Mouse (Mus musculus): Measurements from ENCODE around the gene Swap70. TPM values are rescaled to one million over a fixed set of nuclear protein-coding genes. Genes with fewer than 3 reads are reported as not detected.
"Not testable (repeated sequence)": the region's sequence is repeated elsewhere in the genome, so short reads cannot be mapped to it uniquely, and the experiment has no call there.

Gene Swap70
- total RNA-seq (2014; fragmentation: Nextera tagmentation) = 18.6 and 21.5 TPM in 2 replicates
- total RNA-seq (2017) = 38.6 and 41.5 TPM in 2 replicates

DNA sequence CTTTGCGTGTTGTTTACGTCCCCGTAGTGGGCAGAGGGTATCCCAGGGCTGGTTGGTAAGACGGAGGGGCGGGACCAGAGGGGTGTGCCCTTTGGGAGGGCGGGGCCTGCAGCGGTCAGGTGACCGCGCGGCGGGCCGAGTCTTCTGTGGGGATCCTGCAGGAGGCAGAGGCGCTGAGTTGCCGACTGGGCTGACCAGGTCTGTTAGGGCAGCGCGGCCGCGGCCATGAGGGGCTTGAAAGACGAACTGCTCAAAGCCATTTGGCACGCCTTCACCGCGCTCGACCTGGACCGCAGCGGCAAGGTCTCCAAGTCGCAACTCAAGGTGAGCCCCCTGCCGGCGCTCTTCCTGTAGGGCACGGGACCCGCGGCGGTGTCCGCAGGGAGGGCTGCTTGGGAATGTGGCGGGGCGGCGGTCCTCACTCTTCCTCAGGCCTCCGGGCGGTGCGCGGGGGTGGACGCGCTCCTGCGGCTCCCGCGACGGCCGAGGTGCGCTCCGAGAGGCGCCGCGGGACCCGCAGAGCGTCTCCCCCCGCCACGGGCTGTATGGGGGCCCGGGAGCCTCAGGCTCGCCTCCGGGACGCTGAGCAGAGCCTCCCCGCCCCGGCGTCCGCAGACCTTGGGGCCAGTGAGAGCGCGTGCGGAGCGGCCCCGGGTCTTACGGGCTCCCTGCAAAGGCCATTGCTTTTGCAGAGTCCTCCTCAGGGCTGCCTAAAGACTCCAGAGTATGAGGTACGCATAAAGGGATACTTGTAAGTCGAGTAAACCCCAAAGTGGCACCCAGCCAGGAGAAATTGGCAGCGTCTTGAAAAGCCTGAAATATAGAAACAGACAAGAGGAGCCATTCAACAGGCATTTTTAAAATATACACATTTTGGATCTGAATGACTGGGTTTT is at the start of gene Swap70:
TSS of gene Swap70 (plus strand) at position 126 of the 896 bp plus-strand sequence.
- ATAC-seq (replicated peaks; ENCODE audit: low FRiP score, low TSS enrichment, poor library complexity, severe bottlenecking) = peak; percentile 96

DNA sequence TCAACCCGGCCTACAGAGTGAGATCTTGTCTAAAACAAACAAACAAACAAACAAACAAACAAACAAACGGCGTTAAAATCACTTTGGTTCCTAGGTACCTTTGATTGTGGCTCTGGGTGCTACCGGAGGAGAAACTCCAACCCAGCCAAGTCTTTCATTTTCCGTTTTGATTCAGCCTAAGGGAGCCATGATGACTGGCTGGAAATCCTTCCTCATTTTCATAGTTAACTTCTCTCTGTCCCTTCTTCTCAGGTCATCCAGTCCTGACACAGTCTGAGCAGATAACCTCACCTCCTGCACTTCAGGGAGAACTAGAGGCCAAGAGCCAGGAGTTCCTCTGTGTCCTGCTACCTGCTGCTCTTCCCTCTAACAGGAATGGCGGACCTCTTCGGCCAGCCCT is 42.3 kb upstream of the Swap70 start:
- ATAC-seq (replicated peaks; ENCODE audit: low FRiP score, low TSS enrichment, poor library complexity, severe bottlenecking) = no peak

DNA sequence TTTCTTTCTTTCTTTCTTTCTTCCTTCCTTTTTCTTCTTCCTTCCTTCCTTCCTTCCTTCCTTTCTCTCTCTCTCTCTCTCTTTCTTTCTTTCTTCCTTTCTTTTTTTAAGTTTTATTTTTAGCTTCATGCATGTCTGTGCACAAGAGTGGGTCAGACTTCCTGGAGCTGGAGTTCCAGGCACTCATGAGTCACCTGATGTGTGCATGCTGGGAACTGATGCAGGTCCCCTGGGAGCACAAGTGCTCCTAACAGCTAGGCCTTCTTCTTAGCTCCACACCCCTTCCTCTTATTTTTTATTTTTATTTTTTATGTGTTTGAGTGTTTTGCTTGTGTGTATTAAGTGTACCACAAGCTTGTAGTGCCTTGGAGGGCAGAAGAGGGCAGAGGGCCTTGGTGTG is 40.9 kb upstream of the Swap70 start:
- ATAC-seq (replicated peaks; ENCODE audit: low FRiP score, low TSS enrichment, poor library complexity, severe bottlenecking) = no peak

DNA sequence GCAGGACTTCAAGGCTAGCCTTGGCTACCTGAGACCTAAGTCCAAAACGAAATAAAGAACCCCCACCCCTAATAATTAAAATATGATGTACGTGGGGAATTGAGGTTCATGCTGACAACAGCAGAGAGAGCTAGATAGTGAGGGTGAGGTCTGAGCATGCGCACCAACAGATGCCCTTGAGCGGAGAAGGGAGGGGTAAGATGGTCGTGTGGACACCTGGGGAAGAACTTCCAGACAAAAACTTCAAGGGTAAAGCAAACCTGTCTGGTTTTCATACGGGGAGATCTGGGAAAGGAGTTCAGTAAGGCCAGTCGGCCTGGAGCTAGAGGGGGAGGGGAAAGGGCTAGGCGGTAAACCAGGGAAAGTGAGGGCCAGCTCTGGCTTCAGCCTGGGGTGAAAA is 40.1 kb upstream of the Swap70 start:
- no peak for ATAC-seq (replicated peaks; ENCODE audit: low FRiP score, low TSS enrichment, poor library complexity, severe bottlenecking)

DNA sequence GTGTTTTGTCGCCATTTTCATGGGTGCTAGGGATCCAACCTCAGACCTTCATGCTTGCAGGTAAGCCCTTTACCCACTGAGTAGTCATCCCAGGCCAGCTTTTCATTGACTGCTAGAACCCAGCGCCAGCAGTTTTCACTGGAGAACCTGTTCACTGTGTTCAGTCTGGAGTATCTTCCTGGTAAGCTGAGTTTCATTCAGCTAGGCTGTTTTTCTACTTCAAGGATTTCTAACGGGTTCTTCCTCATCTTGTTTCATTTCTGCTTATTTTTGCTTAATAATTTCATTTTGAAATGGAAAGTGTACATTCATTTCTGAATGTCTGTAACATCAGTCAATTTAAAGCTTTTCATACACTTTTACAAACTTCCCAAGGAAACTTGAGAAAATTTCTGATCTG is 36.9 kb upstream of the Swap70 start:
- ATAC-seq (replicated peaks; ENCODE audit: low FRiP score, low TSS enrichment, poor library complexity, severe bottlenecking) = no peak

DNA sequence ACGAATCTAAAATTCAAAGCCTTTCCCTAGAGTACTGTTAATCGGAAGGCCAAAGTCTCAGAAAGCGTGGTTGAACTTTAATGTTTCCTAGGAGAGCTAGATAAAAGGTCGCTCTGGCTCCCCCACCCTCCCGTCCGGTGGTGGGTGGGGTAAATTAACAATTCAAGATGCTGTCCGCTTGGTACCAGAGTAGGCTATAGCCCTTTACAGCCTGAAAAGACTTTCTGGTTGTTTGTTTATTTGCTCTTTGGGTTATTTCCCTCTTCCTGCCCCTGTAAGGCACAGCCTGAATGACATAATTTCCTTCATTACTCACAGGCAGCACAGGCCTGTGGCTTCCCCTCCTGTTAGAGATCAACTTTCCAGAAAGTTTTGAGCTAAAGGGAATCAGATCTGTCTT is 31.6 kb upstream of the Swap70 start:
- ATAC-seq (replicated peaks; ENCODE audit: low FRiP score, low TSS enrichment, poor library complexity, severe bottlenecking) = no peak

DNA sequence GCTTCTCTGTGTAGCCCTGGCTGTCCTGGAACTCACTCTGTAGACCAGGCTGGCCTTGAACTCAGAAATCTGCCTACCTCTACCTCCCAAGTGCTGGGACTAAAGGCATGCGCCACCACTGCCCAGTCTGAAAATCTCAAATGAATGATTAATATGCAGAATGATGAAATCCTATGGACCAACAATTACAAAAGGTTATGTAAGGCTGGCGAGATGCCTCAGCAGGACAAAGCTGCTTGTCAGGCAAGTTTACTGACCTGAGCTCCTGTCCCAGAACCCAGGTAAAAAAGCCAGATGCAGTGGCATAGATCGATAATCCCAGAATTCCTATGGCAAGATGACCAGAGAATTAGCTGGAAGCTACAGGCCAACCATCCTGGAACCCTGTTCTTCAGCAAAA is 28.3 kb upstream of the Swap70 start:
- ATAC-seq (replicated peaks; ENCODE audit: low FRiP score, low TSS enrichment, poor library complexity, severe bottlenecking) = no peak

DNA sequence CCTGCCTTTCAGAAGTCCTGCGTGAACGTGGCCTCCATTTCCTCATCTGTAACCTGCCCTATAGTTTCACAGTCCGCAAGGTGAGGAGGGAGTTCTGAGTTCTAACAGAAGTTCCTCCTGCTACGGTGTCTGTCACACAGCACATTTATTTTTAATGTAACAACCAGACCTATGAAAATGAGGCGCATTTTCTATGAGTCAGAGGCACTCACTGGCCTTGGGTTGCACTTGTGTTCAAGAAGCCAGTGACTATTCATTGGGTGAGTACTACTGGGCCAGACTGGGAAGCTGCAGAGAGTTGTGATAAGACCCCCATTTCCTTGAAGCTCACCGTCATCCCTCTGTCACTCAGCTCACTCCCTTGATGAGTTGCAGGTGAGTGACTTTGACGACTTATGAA is 24.3 kb upstream of the Swap70 start:
- no peak for ATAC-seq (replicated peaks; ENCODE audit: low FRiP score, low TSS enrichment, poor library complexity, severe bottlenecking)

DNA sequence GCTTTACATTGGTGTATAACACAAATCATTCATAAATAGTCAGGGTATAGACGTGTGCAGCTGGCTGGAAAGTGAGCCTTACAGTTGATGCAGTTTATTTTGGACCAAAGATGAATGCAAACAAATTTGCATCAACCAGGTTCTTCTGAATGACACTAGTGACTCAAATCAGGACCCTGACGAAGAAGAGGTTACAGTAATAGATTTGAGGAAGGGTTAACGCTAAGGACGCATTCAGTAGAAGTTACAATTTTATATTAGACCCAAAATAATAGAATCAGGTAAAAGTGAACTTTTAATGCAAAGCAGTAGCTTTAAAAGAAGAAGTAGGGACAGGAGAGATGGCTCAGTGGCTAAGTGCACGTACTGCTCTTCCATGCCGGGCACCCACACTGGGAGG is 19.6 kb upstream of the Swap70 start:
- ATAC-seq (replicated peaks; ENCODE audit: low FRiP score, low TSS enrichment, poor library complexity, severe bottlenecking) = no peak

DNA sequence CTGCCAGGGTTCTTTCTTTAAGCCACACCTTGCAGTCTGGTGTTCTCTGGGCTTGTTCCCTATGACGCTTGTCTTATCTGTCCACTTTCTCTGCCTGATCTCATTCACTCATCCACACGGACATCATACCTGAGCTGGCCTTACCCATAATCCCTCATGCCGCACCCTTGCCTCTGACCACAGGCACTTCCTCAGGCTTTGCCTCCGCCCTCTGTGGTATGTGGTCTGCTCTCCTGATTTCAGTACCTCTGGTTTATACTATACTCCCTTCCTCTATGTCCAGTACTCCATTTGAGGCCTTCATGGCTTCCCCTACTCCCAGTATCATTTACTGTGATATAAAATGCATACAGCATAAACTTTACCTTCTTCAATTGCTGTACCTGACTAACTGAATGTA is 17.3 kb upstream of the Swap70 start:
- peak; percentile 47; the same call in 1 of the 2 replicates for ATAC-seq (replicated peaks; ENCODE audit: low FRiP score, low TSS enrichment, poor library complexity, severe bottlenecking)

DNA sequence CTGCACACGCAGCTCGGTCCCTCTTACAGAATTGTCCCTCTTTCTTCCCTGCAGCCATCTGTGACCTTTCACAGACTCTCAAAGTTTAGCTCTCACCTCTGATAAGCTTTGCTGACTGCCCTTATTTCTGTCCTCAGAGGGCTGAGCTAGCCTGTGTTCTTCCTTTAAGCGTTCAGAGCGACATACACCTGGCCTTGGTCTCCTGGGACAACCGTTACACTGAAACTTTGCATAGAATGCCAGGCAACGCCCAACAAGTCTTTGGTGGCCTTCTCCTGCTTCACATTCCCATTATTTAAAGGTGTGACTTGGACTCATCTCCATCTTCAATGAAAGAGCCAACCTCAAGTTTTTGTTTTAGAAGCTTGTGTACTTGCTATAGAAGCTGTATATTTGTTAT is 13.2 kb upstream of the Swap70 start:
- no peak for ATAC-seq (replicated peaks; ENCODE audit: low FRiP score, low TSS enrichment, poor library complexity, severe bottlenecking)

DNA sequence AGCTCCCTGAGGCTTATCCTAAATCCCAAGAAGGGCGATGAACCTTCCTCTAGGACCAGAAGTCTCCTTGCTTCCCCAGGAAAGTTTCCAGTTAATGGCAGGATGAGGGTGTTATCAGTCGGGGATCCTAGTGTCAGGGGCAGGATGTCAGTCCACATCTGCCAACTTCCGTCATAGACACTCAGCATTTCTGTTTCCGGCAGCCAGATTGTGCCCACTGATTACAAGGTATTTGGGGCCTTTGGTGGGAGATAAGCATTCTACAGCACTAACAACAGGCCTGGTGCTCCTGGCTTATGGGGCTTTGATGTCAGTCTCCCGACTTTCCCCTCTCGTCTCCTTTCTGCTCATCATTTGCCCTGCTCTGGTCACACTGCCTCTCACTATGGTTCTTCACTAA is 12.1 kb upstream of the Swap70 start:
- ATAC-seq (replicated peaks; ENCODE audit: low FRiP score, low TSS enrichment, poor library complexity, severe bottlenecking) = peak; percentile 84

DNA sequence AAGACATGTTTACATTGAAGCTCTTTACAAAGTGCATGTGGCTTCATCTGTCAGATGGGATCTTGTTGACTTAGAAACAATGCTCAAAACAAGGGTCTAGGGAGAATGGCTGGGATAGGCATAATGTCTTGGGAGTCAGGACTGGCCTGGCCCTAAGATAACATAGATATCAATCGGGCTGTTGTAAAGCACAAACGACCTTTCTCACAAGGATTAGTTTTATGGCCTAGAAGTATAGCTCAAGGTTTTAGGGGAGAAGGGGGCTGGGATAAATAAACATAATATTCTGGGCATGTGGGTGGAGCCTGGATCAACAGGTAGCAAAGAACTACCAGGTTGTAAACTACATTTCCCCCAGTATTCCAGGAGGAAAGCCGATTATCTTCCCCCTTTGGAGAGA is 10.5 kb upstream of the Swap70 start:
- no peak for ATAC-seq (replicated peaks; ENCODE audit: low FRiP score, low TSS enrichment, poor library complexity, severe bottlenecking)

DNA sequence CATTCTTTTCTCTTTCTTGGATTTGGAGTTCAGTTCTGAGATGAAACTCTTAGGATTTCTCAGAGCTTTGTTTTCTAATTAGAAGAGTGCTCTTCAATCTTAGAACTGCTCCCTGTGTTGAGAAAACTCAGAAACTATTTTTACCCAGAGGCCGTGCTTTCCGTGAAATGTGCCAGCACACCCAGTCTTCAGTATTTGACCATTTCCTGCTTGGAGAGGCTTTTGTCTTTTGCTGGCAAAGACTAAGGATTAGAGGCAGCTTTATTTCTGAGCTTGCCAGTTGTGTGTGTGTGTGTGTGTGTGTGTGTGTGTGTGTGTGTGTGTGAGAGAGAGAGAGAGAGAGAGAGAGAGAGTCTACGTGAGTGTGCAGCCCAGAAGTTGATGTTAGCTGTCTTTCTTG is 6.6 kb upstream of the Swap70 start:
- no peak for ATAC-seq (replicated peaks; ENCODE audit: low FRiP score, low TSS enrichment, poor library complexity, severe bottlenecking)

DNA sequence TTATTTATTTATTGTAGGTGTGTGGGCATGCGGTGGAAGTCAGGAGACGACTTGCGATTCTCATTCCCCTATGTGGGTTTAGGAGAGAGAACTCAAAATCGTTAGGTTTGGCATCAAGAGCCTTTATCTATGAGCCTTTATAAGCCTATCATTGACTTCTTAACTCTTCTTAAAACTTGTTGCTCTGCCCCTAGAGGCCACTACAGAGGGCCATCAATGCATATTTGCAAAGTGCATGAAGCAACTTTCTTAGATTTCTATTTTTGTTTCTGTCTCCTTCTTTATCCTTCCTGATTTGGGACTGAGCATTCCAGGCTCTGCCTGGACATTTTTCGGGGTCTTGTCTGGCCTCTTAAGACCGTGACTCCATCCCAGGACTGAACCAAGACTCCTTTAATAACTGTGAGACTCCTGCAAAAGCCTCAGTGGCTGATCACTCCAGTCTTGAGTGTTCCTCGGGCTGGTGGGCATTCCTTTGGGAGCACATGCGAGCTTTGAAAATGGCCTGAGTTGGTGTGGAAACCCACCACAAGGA is 393 bp upstream of the Swap70 start:
- peak; percentile 71 for ATAC-seq (replicated peaks; ENCODE audit: low FRiP score, low TSS enrichment, poor library complexity, severe bottlenecking)

DNA sequence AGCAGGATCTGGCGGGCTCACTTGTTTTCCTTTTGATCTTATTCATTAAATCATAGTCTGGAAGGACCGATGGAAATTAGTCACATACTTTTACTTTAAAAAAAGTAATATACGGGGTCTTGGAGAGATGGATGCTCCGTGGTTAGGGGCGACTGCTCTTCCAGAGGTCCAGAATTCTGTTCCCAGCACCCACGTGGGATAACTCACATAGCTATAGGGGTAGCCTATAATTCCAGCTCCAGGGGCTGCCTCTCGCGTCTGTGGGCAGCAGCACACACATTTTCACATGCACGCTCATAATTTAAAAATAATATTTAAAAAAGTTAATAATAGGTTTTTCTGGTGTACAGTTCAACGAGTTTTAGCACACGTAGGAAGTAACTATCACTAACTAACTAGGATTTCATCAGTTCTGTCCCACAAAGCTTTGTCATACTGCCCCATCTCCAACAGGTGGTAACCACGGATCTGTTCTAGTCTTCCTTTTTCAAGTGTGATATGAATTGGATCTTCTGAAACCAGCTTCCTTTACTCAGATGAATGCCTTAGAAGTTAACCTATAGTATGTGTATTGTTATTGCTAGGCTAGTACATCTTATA is 1.2 kb downstream of the Swap70 start:
- ATAC-seq (replicated peaks; ENCODE audit: low FRiP score, low TSS enrichment, poor library complexity, severe bottlenecking) = no peak

DNA sequence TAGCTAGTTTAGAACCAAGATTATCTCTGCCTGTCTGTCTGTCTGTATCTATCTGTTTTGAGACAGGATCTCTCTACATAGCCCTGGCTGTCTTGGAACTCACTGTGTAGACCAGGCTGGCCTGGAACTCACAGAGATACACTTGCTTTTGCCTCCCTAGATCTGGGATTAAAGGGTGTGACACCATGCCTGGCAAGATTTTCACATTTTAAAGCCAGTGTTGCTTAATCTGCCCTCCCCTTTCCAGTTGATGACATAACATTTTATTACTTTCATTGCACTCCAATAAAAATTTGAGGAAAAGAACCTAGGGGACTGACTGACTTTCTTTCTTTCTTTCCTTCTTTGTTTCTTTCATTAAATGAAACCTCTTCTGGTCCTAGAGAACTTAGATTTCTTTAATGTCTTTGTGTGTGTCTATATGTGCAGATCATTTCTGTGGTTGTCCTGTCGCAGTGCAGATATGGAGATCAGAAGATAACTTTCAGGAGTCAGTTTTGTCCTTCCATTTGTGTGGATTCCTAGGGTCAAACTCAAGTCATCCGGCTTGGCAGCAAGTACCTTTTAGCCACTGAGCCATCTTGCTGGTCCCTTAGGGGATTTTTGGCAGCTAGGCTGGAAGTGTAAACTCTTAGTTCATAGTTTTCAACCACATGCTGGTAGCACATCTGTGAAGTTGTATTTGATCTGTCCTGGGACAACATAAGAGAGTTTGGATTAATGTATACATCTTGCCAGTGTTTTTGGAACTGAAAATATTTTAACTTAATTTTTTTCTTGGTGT is 2.4 kb downstream of the Swap70 start:
- ATAC-seq (replicated peaks; ENCODE audit: low FRiP score, low TSS enrichment, poor library complexity, severe bottlenecking) = no peak

DNA sequence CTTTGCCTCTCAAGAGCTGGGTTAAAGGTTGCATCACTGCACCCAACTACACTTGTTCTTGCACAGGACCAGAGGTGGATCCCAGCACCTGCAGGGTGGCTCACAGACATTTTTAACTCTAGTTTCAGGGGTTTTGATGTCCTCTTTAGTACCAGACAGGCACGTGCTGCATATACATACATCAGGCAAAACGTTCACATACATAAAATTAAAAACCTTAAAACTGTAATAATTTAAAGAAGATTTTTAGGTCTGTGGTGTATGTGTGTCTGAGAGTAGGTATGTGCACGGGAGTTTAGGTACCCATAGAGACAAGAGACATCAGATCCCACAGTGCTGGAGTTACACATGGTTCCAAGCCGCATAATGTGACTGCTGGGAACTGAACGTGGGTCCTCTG is 5.0 kb downstream of the Swap70 start:
- no peak for ATAC-seq (replicated peaks; ENCODE audit: low FRiP score, low TSS enrichment, poor library complexity, severe bottlenecking)

DNA sequence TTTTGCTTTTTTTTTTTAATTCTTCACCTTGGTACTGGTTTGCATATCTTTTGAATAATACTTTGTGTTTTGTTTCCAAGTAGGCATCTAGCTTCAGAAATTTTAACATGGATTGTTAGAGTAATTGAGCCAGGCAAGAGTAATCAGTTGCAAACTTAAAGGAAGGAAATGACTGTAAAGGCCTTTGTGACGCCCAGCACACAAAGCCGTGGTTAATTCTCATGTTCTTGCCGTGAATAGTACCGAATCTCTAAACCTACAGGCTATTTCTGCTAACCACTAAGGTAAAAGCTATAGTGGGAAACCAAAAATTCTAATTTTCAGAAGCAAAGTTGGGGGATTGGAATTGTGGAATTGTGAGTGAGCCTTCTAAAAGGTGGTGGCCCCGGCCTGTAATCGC is 8.5 kb downstream of the Swap70 start:
- no peak for ATAC-seq (replicated peaks; ENCODE audit: low FRiP score, low TSS enrichment, poor library complexity, severe bottlenecking)

DNA sequence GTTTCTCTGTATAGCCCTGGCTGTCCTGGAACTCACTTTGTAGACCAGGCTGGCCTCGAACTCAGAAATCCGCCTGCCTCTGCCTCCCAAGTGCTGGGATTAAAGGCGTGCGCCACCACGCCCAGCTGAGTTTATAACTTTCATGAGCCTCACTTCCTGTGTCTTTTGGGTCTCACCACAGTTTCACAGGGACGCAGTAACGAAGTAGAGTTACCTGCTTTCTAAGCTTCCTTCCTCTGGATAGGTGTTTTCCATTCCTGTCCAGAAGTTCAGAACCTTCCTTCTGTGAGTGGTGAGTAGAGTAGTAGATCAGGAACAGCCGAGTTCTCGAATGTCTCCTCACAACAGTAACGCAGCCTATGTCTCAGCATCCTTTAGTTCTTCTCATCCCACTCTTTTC is 9.6 kb downstream of the Swap70 start:
- ATAC-seq (replicated peaks; ENCODE audit: low FRiP score, low TSS enrichment, poor library complexity, severe bottlenecking) = not testable (repeated sequence)

Measured in megakaryocyte-erythroid progenitor cell, adult 5-6 weeks (primary cell).